Mouse (Mus musculus) intestine, embryonic 16.5 days (tissue): ENCODE measurements around the gene Trove2. TPM values are rescaled to one million over a fixed set of nuclear protein-coding genes. Genes with fewer than 3 reads are reported as not detected.
A peak's percentile ranks its signal among the peaks of the same experiment; 100 is the strongest.

Source experiments
- ATAC-seq: fragments of 200-750 bp; cut with Nextera tagmentation; 2 replicates; pipeline ENCODE4 v1.8.0; 2017; ENCODE audit warnings: moderate TSS enrichment, moderate library complexity
- H3K27ac ChIP-seq: fragments of 300-500 bp; sonication (generic); 2 replicates; pipeline ENCODE4 v1.5.1; 2014; ENCODE audit warnings: mild to moderate bottlenecking, low read length
- H3K27me3 ChIP-seq: fragments of 300-500 bp; sonication (generic); replicated peaks from 2 replicates; pipeline ENCODE4 v1.6.1; 2014; ENCODE audit warnings: low read length, control low read depth, mixed read lengths; ENCODE audit not compliant: control insufficient read depth, insufficient read depth
- H3K36me3 ChIP-seq: fragments of 300-500 bp; sonication (generic); 2 replicates; pipeline ENCODE4 v1.6.1; 2014; ENCODE audit warnings: low read length, control low read depth; ENCODE audit not compliant: control insufficient read depth, insufficient read depth
- H3K4me1 ChIP-seq: fragments of 300-500 bp; sonication (generic); 2 replicates; pipeline ENCODE4 v1.6.1; 2014; ENCODE audit warnings: low read length, control low read depth, mixed read lengths; ENCODE audit not compliant: control insufficient read depth, insufficient read depth
- H3K4me2 ChIP-seq: fragments of 300-500 bp; sonication (generic); 2 replicates; pipeline ENCODE4 v1.6.1; 2014; ENCODE audit warnings: low read depth, low read length, control low read depth
- H3K4me3 ChIP-seq: fragments of 300-500 bp; sonication (generic); 2 replicates; pipeline ENCODE4 v1.5.1; 2014; ENCODE audit warnings: mild to moderate bottlenecking, low read length
- H3K9ac ChIP-seq: fragments of 300-500 bp; sonication (generic); 2 replicates; pipeline ENCODE4 v1.6.1; 2014; ENCODE audit warnings: low read depth, low read length
- H3K9me3 ChIP-seq: fragments of 300-500 bp; sonication (generic); 2 replicates; pipeline ENCODE4 v1.6.1; 2016; ENCODE audit warnings: low read length, control low read depth; ENCODE audit not compliant: control insufficient read depth
- WGBS: fragments of 180-500 bp; shearing (Covaris S2); extraction: QIAGEN DNeasy Blood & Tissue Kit; methylation state at CpG from one replicate; pipeline ENCODE4 v1.1.7; 2014; 5-methylcytosine and 5-hydroxymethylcytosine counted together
- polyA plus RNA-seq: library from polyadenylated mRNA; unstranded; fragments of >200 nt; fragmentation: Nextera tagmentation; extraction: Ambion mirVana; gene quantifications from 2 replicates; pipeline ENCODE4 v1.2.1, GENCODE M21; 2015

Trove2 gene
- polyA plus RNA-seq, 1 experiment from 2014 or later = 8.3 TPM

GRCm38 (mm10) chr1:143710627-143710976 is 66.3 kb downstream of the Trove2 start:
- ATAC-seq = no peak
- Histone ChIP-seq H3K4me2 (no peak overlapping the region), H3K9me3 (no peaks in the 10 kb centered on the region), H3K4me3 (no peak overlapping the region), H3K4me1 (no peaks in the 10 kb centered on the region), H3K9ac (no peak overlapping the region), H3K27me3 (no peaks in the 10 kb centered on the region), H3K36me3 (no peaks in the 10 kb centered on the region), H3K27ac (no peak overlapping the region)
- 56% methylated on average over 5 of the region's 5 CpGs for WGBS

- no peak overlapping the region for H3K27ac ChIP-seq
- H3K4me1 ChIP-seq = no peaks in the 10 kb centered on the region
- H3K9me3 ChIP-seq = no peaks in the 10 kb centered on the region
- H3K4me2 ChIP-seq = no peak overlapping the region
- no peak overlapping the region for H3K4me3 ChIP-seq
- H3K36me3 ChIP-seq = no peaks in the 10 kb centered on the region
- 0 out of 2 replicates have a peak, but pooled peaks have one; percentile 44 for ATAC-seq
- 63% methylated on average over 7 of the region's 7 CpGs for WGBS
- H3K9ac ChIP-seq = no peak overlapping the region
- no peaks in the 10 kb centered on the region for H3K27me3 ChIP-seq
Measured at GRCm38 (mm10) chr1:143709966-143710626, 66.8 kb downstream of the Trove2 start.

DNA sequence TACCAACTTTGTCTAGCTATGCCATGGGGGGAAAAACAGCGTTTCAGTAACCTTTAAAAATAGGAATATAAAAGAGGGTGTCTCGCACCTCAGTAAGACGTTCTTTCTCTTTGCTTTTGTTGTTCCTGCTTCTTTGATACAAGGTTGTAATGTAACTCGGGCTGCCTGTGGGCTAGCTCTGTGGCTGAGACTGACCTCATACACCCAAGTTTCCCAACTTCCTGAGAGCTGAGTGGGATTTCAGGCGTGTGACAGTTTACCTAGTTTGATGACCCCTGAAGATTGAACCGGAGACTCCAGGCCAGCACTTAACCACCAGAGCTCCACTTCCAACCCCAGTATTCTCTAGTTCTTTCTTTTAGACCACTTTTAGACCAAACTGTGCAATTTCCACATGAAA is 68.5 kb downstream of the Trove2 start:
- H3K27me3 ChIP-seq = no peaks in the 10 kb centered on the region
- no peak overlapping the region for H3K4me3 ChIP-seq
- H3K27ac ChIP-seq = no peak overlapping the region
- ATAC-seq = no peak
- no peak overlapping the region for H3K4me2 ChIP-seq
- no peaks in the 10 kb centered on the region for H3K4me1 ChIP-seq
- WGBS = 71% methylated on average over 6 of the region's 6 CpGs
- H3K9me3 ChIP-seq = no peaks in the 10 kb centered on the region
- H3K9ac ChIP-seq = no peak overlapping the region
- H3K36me3 ChIP-seq = no peaks in the 10 kb centered on the region

DNA sequence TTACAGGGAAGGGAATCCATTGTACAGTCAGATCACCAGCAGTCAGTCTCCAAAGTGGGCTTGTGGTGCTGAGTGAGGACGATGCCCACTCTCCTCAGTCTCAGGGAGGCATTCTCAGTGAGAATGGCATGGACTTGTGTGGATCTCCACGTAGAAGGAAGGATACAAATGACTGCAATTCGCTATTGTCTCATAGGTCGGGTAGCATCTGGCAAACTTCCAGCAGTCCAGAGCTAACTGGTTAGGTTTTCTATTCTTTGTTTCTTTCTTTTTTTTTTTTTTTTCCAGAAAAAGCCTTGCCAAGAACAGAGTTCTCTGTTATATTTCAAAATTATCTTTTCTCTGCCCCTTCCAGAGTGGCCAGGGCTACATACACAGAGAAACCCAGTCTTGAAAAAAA is 69.9 kb downstream of the Trove2 start:
- H3K4me1 ChIP-seq = no peaks in the 10 kb centered on the region
- H3K36me3 ChIP-seq = no peaks in the 10 kb centered on the region
- H3K4me2 ChIP-seq = no peak overlapping the region
- no peaks in the 10 kb centered on the region for H3K27me3 ChIP-seq
- WGBS = 65% methylated on average over 4 of the region's 4 CpGs
- H3K27ac ChIP-seq = no peak overlapping the region
- H3K9me3 ChIP-seq = no peaks in the 10 kb centered on the region
- no peak overlapping the region for H3K4me3 ChIP-seq
- no peak overlapping the region for H3K9ac ChIP-seq
- ATAC-seq = no peak

GRCm38 (mm10) chr1:143702741-143703262 is 74.1 kb downstream of the Trove2 start, which contains the start of gene Cdc73:
Gene Cdc73, minus strand, starts transcription at chr1:143702893.
- H3K9me3 ChIP-seq = no peaks in the 10 kb centered on the region
- H3K27ac ChIP-seq = peak within 1 kb of the TSS; percentile 90
- peak; percentile 99 for ATAC-seq
- H3K4me3 ChIP-seq = peak within 1 kb of the TSS; percentile 84
- H3K9ac ChIP-seq = peak within 1 kb of the TSS; percentile 94
- peaks cover 2% of the 10 kb centered on the region; the same call in 1 of the 2 replicates for H3K4me1 ChIP-seq
- peak within 1 kb of the TSS; percentile 83 for H3K4me2 ChIP-seq
- under 1% methylated on average over 67 of the region's 74 CpGs for WGBS
- H3K27me3 ChIP-seq = no peaks in the 10 kb centered on the region
- H3K36me3 ChIP-seq = 0 out of 2 replicates have a peak, but pooled peaks cover 2% of the 10 kb centered on the region

DNA sequence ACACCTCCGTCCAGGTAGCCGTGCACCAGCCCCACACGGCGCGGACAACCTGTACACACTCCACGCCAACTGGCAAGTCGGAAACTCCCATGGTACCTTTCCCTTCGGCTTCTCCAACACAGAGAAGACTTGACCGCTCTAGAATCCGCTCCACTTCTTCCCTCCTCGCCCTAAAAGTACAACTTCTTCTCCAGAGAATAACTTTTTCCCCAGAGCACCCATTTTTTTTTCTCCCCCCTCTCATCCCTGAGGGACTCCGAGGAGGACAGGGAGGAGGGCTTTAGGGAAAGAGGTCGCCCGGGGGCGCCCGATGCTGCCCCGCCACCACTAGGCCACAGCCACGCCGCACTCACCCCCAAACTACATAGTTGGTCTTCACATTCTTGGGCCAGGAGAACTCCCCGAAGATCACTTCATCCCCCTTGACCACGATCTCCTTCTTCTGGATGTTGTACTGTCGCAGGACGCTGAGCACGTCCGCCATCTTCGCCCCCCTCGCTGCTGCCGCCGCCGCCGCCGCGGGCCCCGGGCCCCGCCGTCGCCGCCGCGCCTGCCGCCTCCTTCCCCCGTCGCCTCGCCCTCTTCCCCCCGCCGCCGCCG is 74.6 kb downstream of the Trove2 start:
- peak overlapping the region; percentile 90 for H3K27ac ChIP-seq
- peak overlapping the region; percentile 94 for H3K9ac ChIP-seq
- H3K36me3 ChIP-seq = 0 out of 2 replicates have a peak, but pooled peaks cover 2% of the 10 kb centered on the region
- H3K4me1 ChIP-seq = peaks cover 2% of the 10 kb centered on the region; the same call in 1 of the 2 replicates
- H3K9me3 ChIP-seq = no peaks in the 10 kb centered on the region
- H3K4me2 ChIP-seq = peak overlapping the region; percentile 75
- peak overlapping the region; percentile 84 for H3K4me3 ChIP-seq
- no peaks in the 10 kb centered on the region for H3K27me3 ChIP-seq
- WGBS = 1% methylated on average over 43 of the region's 48 CpGs
- peak; percentile 80 for ATAC-seq

- 0 out of 2 replicates have a peak, but pooled peaks cover 2% of the 10 kb centered on the region for H3K36me3 ChIP-seq
- peak overlapping the region; percentile 94 for H3K9ac ChIP-seq
- WGBS = under 1% methylated on average over 13 of the region's 13 CpGs
- peaks cover 2% of the 10 kb centered on the region; the same call in 1 of the 2 replicates for H3K4me1 ChIP-seq
- ATAC-seq = no peak
- no peaks in the 10 kb centered on the region for H3K27me3 ChIP-seq
- peak overlapping the region; percentile 84 for H3K4me3 ChIP-seq
- no peaks in the 10 kb centered on the region for H3K9me3 ChIP-seq
- H3K27ac ChIP-seq = peak overlapping the region; percentile 90; the same call in 1 of the 2 replicates
- peak overlapping the region; percentile 75 for H3K4me2 ChIP-seq
Measured at GRCm38 (mm10) chr1:143701736-143702135, 75.1 kb downstream of the Trove2 start.

Other genes starting within 250 kb of the Trove2 start
- gene B3galt2, start 136.4 kb downstream of the Trove2 start, polyA plus RNA-seq = 0.12 and 0.15 TPM in 2 replicates
- 7.5 and 8.6 TPM in 2 replicates for gene Cdc73, start 74.2 kb downstream of the Trove2 start, polyA plus RNA-seq
- gene Glrx2, start 60.7 kb downstream of the Trove2 start, polyA plus RNA-seq = 79.9 and 81.3 TPM in 2 replicates
- gene Uchl5, start 204 bp upstream of the Trove2 start, polyA plus RNA-seq = 99.8 and 101 TPM in 2 replicates
- gene Rgs2, start 227.1 kb upstream of the Trove2 start, polyA plus RNA-seq = 46.9 and 50.0 TPM in 2 replicates